ENCODE assay signal across 27 mouse cellular contexts in the genomic region with DNA sequence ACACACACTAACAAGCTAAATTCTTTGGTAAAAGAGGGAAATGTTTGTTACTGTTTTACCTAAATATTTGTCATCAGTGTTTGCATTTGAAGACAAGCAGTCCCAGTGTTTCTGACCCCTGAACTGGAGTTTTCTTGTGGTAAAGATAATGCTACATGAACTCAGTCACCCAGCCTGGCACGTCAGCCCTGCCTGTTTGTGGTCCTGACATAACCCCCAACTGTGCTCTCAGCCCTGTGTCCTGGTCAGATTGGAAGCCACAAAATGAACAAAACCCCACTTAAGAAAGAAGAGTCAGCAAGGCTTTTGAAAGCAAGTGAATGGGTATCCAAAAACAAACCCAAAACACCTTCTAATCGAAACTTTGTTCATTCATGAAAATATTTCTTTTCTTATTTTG.
"Had no signal": no experiment of that assay in that cellular context is flagged by ENCODE, and none has a peak within 500 bp of the region (broad histone marks: within the 10 kb centered on the region; RNA-seq: fewer than 3 reads in every experiment).

No protein-coding gene starts in this region.

- H3K36me3 ChIP-seq: heart, embryonic 13.5 days; heart, embryonic 15.5 days; hindbrain, embryonic 12.5 days; intestine, embryonic 15.5 days; limb, embryonic 13.5 days; limb, embryonic 15.5 days; liver, embryonic 12.5 days had no signal

- DNase-seq: gastrocnemius, adult 2 months; gastrocnemius, postnatal 10 days; gastrocnemius, postnatal 25 days; heart, adult 2 months; heart, postnatal 14 days; heart, postnatal 36 days; kidney, adult 18-20 months; kidney, adult 8-10 months; kidney, postnatal 10 days; kidney, postnatal 25 days; kidney, postnatal 4 days; left cerebral cortex, postnatal 4 days had no signal

- H3K4me3 ChIP-seq: gastrocnemius, adult 2 months; heart, adult 2 months; heart, embryonic 13.5 days; heart, embryonic 15.5 days; hindbrain, embryonic 12.5 days; intestine, embryonic 15.5 days; layer of hippocampus, adult 2 months; left cerebral cortex, adult 2 months; limb, embryonic 13.5 days; limb, embryonic 15.5 days; liver, embryonic 12.5 days had no signal

- H3K27me3 ChIP-seq: heart, embryonic 13.5 days; heart, embryonic 15.5 days; hindbrain, embryonic 12.5 days; intestine, embryonic 15.5 days; limb, embryonic 13.5 days; limb, embryonic 15.5 days; liver, embryonic 12.5 days had no signal

- H3K9me3 ChIP-seq: heart, embryonic 13.5 days; heart, embryonic 15.5 days; hindbrain, embryonic 12.5 days; intestine, embryonic 15.5 days; limb, embryonic 13.5 days; limb, embryonic 15.5 days; liver, embryonic 12.5 days had no signal

- ATAC-seq: hindbrain, embryonic 16.5 days; inflammation-experienced regulatory T-cells, adult 6 months; intestine, embryonic 15.5 days; intestine, postnatal 0 days; liver, embryonic 12.5 days had no signal

- H3K9ac ChIP-seq: heart, embryonic 13.5 days; heart, embryonic 15.5 days; hindbrain, embryonic 12.5 days; hindbrain, embryonic 14.5 days; intestine, embryonic 15.5 days; limb, embryonic 13.5 days; limb, embryonic 15.5 days; liver, embryonic 12.5 days; liver, embryonic 14.5 days had no signal

- H3K27ac ChIP-seq: gastrocnemius, adult 2 months; heart, adult 2 months; heart, embryonic 13.5 days; heart, embryonic 15.5 days; hindbrain, embryonic 12.5 days; hindbrain, embryonic 14.5 days; intestine, embryonic 15.5 days; layer of hippocampus, adult 2 months; left cerebral cortex, adult 2 months; limb, embryonic 13.5 days; limb, embryonic 15.5 days; liver, embryonic 12.5 days; liver, embryonic 14.5 days had no signal

- H3K4me1 ChIP-seq: intestine, embryonic 15.5 days had no signal

- H3K4me2 ChIP-seq: heart, embryonic 11.5 days; heart, embryonic 13.5 days; heart, embryonic 15.5 days; hindbrain, embryonic 12.5 days; hindbrain, embryonic 14.5 days; intestine, embryonic 15.5 days; limb, embryonic 13.5 days; limb, embryonic 15.5 days; liver, embryonic 12.5 days had no signal
